Mouse (Mus musculus) lung, adult 2 months (tissue): ENCODE measurements around the gene Olfr1156.

Source experiments
- CTCF ChIP-seq: fragments of 200-500 bp; IDR thresholded peaks from 2 replicates; pipeline ENCODE4 v1.5.1; 2011; ENCODE audit warnings: mild to moderate bottlenecking, low read length, control low read depth; ENCODE audit not compliant: insufficient read depth
- POLR2A ChIP-seq: fragments of 200-500 bp; IDR thresholded peaks from 2 replicates; pipeline ENCODE4 v1.6.1; 2011; ENCODE audit warnings: low read depth, mild to moderate bottlenecking, control low read depth, low read length, borderline replicate concordance; ENCODE audit errors: extremely low read depth

- no peak for TF ChIP-seq CTCF
- no peak for TF ChIP-seq POLR2A
Measured at GRCm38 (mm10) chr2:87945037-87945436, 7.9 kb downstream of the Olfr1156 start, which contains the start of gene Olfr1155.
